Mouse (Mus musculus): ENCODE measurements at regions not wholly inside any gene's neighbourhood (a gene's known extent, or its start where the extent isn't known, plus 50 kb on each side); places are given as distances from the start of the nearest gene placed in this dataset.

DNA sequence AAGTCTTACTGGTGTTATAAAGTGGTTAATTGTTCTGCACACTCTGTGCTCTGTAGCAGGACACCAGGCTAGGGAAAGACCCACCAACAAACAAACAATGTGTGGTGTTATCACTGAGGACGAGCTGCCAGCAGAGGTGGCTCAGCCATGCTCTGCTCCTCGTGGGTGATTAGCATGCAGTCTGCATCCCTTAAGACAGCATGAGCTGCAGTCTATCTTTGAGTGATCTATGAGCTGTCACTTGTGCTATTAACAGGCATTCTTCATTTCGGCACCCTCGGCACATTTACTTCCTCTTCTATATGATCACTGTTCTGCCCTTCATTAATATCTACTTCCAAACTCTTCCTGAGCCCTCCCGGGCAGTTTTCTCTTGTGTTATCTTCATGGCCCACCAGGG lies 178.5 kb upstream of the Ntf3 start:
- TF ChIP-seq CTCF (IDR thresholded peaks at IDR 0.05; ENCODE audit: low read depth) (no peak), EP300 (IDR thresholded peaks at IDR 0.05; ENCODE audit: low read depth) (no peak)

All from liver, embryonic 14.5 days (tissue).